Mouse (Mus musculus) ES-E14 (cell line): ENCODE measurements around the gene Hist1h3b. TPM values are rescaled to one million over a fixed set of nuclear protein-coding genes. Genes with fewer than 3 reads are reported as not detected.
"Not testable (repeated sequence)": the region's sequence is repeated elsewhere in the genome, so short reads cannot be mapped to it uniquely, and the experiment has no call there.

Experiments
- DNase-seq: peaks from one replicate; pipeline ENCODE4 v3.0.0-alpha.2; 2013; ENCODE audit warnings: low read depth, low spot score
- H3K27ac ChIP-seq: 2 replicates; pipeline ENCODE4 v1.5.1; 2012; ENCODE audit warnings: low read depth, mild to moderate bottlenecking, low read length, moderate library complexity, mixed read lengths; ENCODE audit not compliant: poor library complexity, insufficient read depth, severe bottlenecking
- H3K36me3 ChIP-seq: 2 replicates; pipeline ENCODE4 v1.6.1; 2012; ENCODE audit warnings: mild to moderate bottlenecking, low read length, moderate library complexity, mixed read lengths; ENCODE audit not compliant: control insufficient read depth, poor library complexity, insufficient read depth, severe bottlenecking
- H3K4me1 ChIP-seq, 2 experiments: fragments of 150-350 bp in 1 of 2; sonication (generic) in 1 of 2; 2 replicates each; pipeline ENCODE4 v1.6.1; 2012; ENCODE audit warnings: low read length in 2 of 2, mild to moderate bottlenecking in 1 of 2, mixed read lengths in 1 of 2; ENCODE audit not compliant: control insufficient read depth in 2 of 2, insufficient read depth in 2 of 2, poor library complexity in 1 of 2
- H3K4me3 ChIP-seq, 2 experiments: fragments of 150-350 bp in 1 of 2; sonication (generic) in 1 of 2; 2 replicates each; pipeline ENCODE4 v1.5.1; 2012; ENCODE audit warnings: low read length in 2 of 2, low read depth in 1 of 2, mild to moderate bottlenecking in 1 of 2, mixed read lengths in 1 of 2; ENCODE audit not compliant: insufficient read depth in 1 of 2, poor library complexity in 1 of 2, severe bottlenecking in 1 of 2
- H3K9ac ChIP-seq: 2 replicates; pipeline ENCODE4 v1.6.1; 2012; ENCODE audit warnings: low read depth, mild to moderate bottlenecking, low read length, mixed read lengths; ENCODE audit not compliant: poor library complexity, insufficient read depth, severe bottlenecking
- H3K9me3 ChIP-seq: fragments of 150-350 bp; sonication (generic); 2 replicates; pipeline ENCODE4 v1.6.1; 2012; ENCODE audit warnings: low read depth, mild to moderate bottlenecking, low read length; ENCODE audit not compliant: control insufficient read depth, insufficient read depth
- CHD2 ChIP-seq: IDR thresholded peaks from 2 replicates; pipeline ENCODE4 v1.6.1; 2014; ENCODE audit warnings: mild to moderate bottlenecking, low read depth, low read length, inconsistent platforms
- HCFC1 ChIP-seq: IDR thresholded peaks from 2 replicates; pipeline ENCODE4 v1.6.1; 2012; ENCODE audit warnings: low read length, inconsistent platforms, borderline replicate concordance; ENCODE audit not compliant: insufficient read depth
- MAFK ChIP-seq: IDR thresholded peaks from 2 replicates; pipeline ENCODE4 v1.6.1; 2014; ENCODE audit warnings: mild to moderate bottlenecking, low read depth, low read length, inconsistent platforms; ENCODE audit not compliant: insufficient read depth
- ZC3H11A ChIP-seq: IDR thresholded peaks from 2 replicates; pipeline ENCODE4 v1.6.1; 2012; ENCODE audit warnings: low read depth, mild to moderate bottlenecking, inconsistent platforms, low read length, borderline replicate concordance
- ZNF384 ChIP-seq: IDR thresholded peaks from 2 replicates; pipeline ENCODE4 v1.6.1; 2012; ENCODE audit warnings: low read depth, low read length, inconsistent platforms
- in situ Hi-C, 2 experiments: fragments of 600-800 bp; cut with MboI; formaldehyde crosslinking; loops; one replicate each; pipeline ENCODE4 v1.15.1; 2025; ENCODE audit warnings: low sequenced_read_pairs in 2 of 2, inconsistent platforms in 1 of 2; ENCODE audit not compliant: unreplicated experiment in 2 of 2
- total RNA-seq: library from RNA; depleted of rRNA; stranded (reverse); fragments of 300-350 nt; gene quantifications from 2 replicates; pipeline ENCODE4 v1.2.3, GENCODE M21; 2012

Hist1h3b gene
- total RNA-seq, 1 experiment = 954 TPM

GRCm38 (mm10) chr13:23765172-23765513, 13.1 kb downstream of the Hist1h3b start:
- no peak for DNase-seq
- in situ Hi-C loops = loop anchor here in 1 of 2 experiments (25.0 kb wide), 1 partner anchor 1728 kb away; the partner anchor contains the start of genes Hist1h2ag, Hist1h2ah, Hist1h2bj and Hist1h2bk
- TF ChIP-seq ZC3H11A = no peak
- no peak for TF ChIP-seq HCFC1
- TF ChIP-seq CHD2 = no peak
- TF ChIP-seq MAFK = no peak
- no peak for TF ChIP-seq ZNF384
- Histone ChIP-seq H3K4me1 (no peaks in the 10 kb centered on the region; a peak in 2 of 4 replicates), H3K4me3 (peak overlapping the region in 1 of 2 experiments; percentile 62; a peak in 2 of 4 replicates), H3K36me3 (no peaks in the 10 kb centered on the region), H3K27ac (peak overlapping the region; percentile 62; the same call in 1 of the 2 replicates), H3K9ac (peak overlapping the region; percentile 87; the same call in 1 of the 2 replicates), H3K9me3 (no peaks in the 10 kb centered on the region)

GRCm38 (mm10) chr13:23766772-23767171, 14.7 kb downstream of the Hist1h3b start:
- TF ChIP-seq ZNF384 = no peak
- no peak for TF ChIP-seq MAFK
- TF ChIP-seq HCFC1 = no peak
- TF ChIP-seq ZC3H11A = no peak
- no peak for TF ChIP-seq CHD2
- in situ Hi-C loops = loop anchor here in 1 of 2 experiments (25.0 kb wide), 1 partner anchor 1729 kb away; the partner anchor contains the start of genes Hist1h2ag, Hist1h2ah, Hist1h2bj and Hist1h2bk

GRCm38 (mm10) chr13:23768834-23769397, 16.8 kb downstream of the Hist1h3b start:
- no peaks in the 10 kb centered on the region for H3K36me3 ChIP-seq
- in situ Hi-C loops = loop anchor here in 1 of 2 experiments (25.0 kb wide), 1 partner anchor 1732 kb away; the partner anchor contains the start of genes Hist1h2ag, Hist1h2ah, Hist1h2bj and Hist1h2bk
- H3K27ac ChIP-seq = no peak overlapping the region
- H3K9ac ChIP-seq = no peak overlapping the region; the same call in 1 of the 2 replicates
- DNase-seq = no peak
- TF ChIP-seq CHD2 (no peak), HCFC1 (no peak), MAFK (no peak), ZC3H11A (no peak), ZNF384 (no peak)
- H3K9me3 ChIP-seq = no peaks in the 10 kb centered on the region
- no peak overlapping the region for H3K4me3 ChIP-seq
- peaks cover 0 to 2% of the 10 kb centered on the region in 2 experiments; a peak in 3 of 4 replicates for H3K4me1 ChIP-seq

More at GRCm38 (mm10) chr13:23766772-23767171, 14.7 kb downstream of the Hist1h3b start:
- no peak for DNase-seq
- H3K9ac ChIP-seq = no peak overlapping the region
- no peaks in the 10 kb centered on the region for H3K36me3 ChIP-seq
- no peaks in the 10 kb centered on the region; a peak in 2 of 4 replicates for H3K4me1 ChIP-seq
- no peak overlapping the region for H3K27ac ChIP-seq
- no peaks in the 10 kb centered on the region for H3K9me3 ChIP-seq
- H3K4me3 ChIP-seq = no peak overlapping the region

- DNase-seq = not testable (repeated sequence)
- in situ Hi-C loops = loop anchor here in 1 of 2 experiments (25.0 kb wide), 1 partner anchor 1732 kb away; the partner anchor contains the start of genes Hist1h2ag, Hist1h2ah, Hist1h2bj and Hist1h2bk
Observed at GRCm38 (mm10) chr13:23769613-23770012, 17.5 kb downstream of the Hist1h3b start, which contains the start of gene Trim38. Trim38 (plus strand) TSS chr13:23769913.

More at GRCm38 (mm10) chr13:23769613-23770012, 17.5 kb downstream of the Hist1h3b start, which contains the start of gene Trim38:
- not testable (repeated sequence) for H3K27ac ChIP-seq, H3K9ac ChIP-seq, H3K4me3 ChIP-seq, H3K9me3 ChIP-seq, H3K36me3 ChIP-seq, H3K4me1 ChIP-seq
